Mouse (Mus musculus) right cerebral cortex, adult 18-20 months (tissue): ENCODE measurements around the gene Bcr.

Experiments used
- DNase-seq: peaks from one replicate; pipeline ENCODE4 v3.0.0; 2022; ENCODE audit warnings: mixed read lengths

Bcr gene

DNA sequence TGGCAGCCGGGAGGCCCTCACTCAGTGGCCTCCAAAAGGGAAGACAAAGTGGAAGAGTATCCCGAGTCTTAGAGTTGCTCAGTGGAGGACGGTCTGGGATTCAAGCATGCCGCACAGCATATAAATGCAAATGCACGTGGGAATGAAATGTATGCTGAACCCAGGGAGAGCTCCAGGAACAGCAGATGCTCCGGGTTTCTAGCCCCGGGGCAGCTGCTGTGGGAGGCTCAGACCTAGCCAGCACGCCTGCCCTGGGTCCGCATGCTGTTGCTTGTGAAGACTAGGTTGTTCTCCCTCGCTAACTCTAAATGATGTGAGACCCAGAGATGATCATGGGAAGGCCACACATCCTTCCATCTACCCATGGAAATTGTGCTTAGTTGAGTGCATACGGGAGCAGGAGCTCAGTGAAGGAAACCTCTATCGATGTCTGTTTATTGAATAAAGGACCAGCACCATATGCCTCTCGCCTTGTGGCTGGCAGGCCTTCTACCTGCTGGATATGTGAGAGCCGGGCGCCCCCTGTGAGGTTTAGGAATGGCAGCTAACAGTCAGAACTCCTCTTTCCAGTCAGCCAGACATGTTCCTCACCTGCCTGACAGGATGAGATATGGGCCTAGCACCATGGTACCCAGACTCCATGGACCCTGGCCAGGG, 74.6 kb downstream of the Bcr start:
- no peak for DNase-seq

DNA sequence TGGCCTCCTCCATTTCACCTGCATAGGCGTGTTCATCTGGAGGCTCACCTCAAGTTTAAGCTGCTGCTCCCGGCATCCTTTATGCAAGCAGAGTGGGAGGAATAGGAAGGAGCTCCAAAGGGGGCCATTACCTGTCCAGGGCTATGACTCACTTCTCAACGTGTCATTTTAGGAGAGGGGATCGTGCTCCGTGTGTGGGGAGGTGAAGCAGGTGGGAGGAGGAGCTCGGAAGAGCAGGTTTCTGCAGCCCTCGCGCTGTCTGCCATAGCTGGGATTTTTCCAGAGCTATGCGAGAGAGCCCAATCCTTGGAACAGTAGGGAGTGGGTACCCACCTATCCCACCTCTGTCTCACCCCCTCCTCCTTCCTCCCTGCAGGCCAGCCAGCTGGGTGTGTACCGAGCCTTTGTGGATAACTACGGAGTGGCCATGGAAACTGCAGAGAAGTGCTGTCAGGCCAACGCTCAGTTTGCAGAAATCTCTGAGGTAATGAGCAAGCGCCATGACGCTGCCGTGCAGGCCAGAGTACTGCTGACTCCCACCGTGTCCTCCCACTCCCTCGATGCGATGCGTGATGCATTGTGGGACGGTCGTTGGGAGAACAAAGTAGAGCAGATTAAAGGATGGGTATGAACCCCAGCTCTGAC, 75.2 kb downstream of the Bcr start:
- DNase-seq: peak; percentile 72

DNA sequence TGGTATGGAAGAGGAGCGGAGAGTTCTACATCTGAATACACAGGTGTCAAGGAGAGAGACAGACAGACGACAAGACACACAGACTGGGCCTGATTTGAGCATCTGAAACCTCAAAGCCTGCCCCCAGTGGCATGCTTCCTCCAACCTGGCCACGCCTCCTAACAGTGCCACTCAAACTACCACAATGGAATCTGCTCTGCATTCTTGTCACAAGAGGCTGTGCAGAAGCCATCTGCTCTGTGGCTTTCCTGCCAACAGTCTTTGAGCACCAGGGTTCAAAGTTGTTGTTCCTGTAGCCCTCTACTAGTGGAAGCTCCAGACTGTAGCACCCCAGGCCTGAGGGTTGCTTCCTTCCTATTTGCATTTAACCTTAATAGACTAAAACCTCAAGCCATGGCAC, 76.8 kb downstream of the Bcr start:
- DNase-seq: no peak

DNA sequence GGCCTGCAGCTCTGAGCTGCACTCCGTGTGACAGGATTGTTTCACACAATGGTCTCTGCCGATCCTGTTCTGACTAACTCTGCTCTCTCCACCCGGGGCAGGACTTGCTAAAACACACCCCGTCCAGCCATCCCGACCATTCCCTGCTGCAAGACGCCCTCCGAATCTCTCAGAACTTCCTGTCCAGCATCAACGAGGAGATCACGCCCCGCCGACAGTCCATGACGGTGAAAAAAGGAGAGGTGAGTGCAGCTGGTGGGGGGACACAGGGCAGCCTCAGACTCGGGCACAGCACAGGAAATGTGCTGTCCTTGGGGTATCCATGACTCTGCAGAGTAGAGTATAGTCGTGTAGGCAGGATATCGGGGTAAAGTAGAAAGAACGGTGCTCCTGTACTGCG, 84.8 kb downstream of the Bcr start:
- DNase-seq: no peak

DNA sequence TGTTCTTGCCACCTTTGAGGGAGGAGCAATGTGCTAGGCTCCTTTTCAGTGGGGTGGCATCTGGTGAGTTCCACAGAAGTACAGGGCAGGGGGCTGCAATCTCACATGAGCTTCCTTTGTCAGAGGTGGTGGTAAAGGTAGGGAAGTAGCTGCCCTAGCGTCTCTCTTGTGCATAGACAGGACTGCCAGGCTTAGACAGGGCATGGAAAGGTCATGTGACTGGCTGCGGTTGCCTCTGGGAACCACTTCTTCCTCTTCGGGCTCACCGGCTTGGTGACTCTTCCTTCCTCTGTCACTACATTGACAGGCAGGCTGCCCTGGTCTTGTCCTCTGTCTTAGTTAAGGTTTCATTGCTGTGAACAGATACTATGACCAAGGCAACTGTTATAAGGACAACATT, 85.6 kb downstream of the Bcr start:
- DNase-seq: no peak

DNA sequence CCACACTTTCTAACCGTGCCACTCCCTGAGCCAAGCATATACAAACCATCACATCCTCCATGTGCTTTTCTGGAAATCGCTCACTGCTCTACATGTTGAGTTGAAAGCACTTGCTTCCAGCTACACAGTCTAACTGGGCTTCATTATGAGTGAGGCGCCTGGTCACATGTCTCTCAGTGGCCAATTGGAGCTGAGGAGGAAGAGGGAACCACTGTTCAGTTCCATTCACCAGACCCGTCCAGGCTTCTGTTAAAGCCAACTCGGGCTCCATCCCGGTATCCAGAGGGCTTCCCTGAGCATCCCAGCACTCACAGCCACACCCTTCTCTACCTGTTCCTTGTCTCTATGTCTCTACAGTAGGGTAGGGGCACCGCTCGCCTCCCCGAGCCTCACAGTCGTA, 86.2 kb downstream of the Bcr start:
- no peak for DNase-seq

DNA sequence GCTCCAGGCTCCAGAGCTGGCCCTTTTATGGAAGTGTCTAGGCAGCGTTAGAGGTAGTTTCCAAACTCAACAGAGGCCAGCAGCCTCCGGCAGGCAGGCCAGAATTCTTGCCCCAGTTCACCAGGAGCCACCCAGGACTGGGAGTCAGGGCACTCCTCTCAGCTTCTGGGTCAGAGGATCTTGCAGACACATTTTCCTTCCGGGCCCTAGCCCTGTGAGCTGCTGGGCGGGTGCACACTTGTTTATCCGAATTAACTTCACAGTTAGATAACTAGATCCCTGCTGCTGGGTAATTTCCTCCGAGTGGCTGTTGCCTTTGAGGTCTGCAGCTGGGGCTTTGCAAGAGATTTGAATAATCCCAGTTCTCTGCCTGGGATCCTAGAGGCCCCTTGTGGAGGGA, 87.9 kb downstream of the Bcr start:
- DNase-seq: no peak

DNA sequence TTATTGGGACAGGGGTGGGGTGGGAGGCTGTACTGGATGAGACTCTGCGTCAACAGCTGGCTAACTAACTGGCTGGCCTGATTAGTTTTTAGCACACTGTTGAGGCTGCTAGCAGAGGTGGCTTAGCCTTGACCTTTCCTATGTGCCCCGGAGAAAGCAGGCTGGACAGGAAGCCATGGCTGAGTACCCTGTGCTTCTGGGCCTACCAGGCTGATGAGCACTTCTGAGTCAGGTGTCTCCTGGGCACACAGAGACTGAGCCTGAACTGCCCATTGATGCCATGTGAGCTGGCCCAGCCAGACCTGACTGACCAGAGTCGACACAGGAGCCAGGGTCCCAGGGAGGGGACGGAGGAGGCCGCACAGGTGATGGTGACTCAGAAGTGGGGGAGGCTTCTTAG, 90.0 kb downstream of the Bcr start:
- DNase-seq: no peak

DNA sequence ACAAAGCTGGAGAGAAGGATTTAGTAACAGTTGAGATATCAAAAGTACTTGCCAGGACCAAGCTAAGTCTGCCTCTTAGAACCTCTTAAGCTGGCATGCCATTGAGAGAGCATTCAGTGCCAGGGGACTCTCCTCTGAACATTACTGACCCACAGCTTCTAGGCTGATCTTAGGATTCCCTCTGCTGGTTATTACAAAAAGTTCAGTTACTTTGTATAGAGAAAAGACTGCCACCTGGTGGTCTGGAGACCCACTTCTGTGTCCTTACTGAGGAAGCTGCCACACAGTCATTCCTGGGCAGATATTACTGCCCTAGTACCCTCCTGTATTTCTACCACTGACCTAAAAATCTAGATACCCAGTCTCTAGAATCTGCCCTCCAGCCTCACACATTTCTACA, 90.9 kb downstream of the Bcr start:
- DNase-seq: peak; percentile 76

DNA sequence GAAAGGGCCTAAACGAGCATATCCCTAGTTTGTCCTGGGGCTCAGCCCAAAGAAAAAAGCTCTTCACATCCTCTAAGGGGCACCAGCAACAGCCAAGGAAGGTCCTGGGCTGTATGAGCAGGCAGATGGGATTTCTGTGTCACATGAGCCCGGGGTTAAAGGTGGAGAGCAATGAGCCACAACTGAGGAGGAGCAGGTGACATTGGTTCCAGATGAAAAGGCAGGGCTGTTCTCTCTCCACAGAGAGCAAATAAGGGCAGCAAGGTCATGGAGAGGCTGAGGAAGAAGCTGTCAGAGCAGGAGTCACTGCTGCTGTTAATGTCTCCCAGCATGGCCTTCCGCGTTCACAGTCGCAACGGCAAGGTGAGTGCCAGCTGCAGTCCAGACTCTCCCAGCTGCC, 96.4 kb downstream of the Bcr start:
- no peak for DNase-seq

DNA sequence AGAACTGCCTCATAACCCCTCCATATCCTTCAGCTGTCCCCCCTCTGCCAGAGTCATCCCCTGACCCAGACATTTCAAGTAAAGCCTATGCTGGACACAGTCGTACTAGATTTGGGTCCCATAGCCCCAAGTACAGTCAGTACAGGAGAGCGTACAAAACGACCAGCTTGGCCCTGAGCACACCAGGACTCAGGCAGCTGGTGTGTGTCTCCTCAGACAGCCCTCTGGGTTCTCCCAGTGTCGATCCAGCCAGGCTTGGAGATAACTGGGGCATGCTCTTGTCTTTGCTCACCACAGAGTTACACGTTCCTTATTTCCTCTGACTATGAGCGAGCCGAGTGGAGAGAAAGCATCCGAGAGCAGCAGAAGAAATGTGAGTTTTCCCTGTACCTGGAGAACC, 97.3 kb downstream of the Bcr start:
- DNase-seq: no peak

DNA sequence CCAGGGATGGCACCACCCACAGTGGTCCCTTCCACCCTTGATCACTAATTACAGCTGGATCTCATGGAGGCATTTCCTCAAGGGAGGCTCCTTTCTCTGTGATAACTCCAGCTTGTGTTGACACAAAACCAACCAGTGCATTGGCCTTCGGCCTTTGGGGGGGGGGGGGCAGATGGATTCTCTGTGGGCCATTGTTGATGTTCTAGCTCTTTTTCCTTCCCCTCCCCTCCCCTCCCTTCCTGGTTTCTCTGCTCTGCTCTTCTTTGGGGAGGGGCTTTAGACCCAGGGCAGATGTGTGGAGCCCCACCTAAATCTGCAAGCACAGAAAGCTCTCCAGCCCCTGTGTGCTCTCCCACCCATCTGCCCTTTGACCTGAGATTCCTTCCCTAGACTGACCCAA, 98.0 kb downstream of the Bcr start:
- no peak for DNase-seq

DNA sequence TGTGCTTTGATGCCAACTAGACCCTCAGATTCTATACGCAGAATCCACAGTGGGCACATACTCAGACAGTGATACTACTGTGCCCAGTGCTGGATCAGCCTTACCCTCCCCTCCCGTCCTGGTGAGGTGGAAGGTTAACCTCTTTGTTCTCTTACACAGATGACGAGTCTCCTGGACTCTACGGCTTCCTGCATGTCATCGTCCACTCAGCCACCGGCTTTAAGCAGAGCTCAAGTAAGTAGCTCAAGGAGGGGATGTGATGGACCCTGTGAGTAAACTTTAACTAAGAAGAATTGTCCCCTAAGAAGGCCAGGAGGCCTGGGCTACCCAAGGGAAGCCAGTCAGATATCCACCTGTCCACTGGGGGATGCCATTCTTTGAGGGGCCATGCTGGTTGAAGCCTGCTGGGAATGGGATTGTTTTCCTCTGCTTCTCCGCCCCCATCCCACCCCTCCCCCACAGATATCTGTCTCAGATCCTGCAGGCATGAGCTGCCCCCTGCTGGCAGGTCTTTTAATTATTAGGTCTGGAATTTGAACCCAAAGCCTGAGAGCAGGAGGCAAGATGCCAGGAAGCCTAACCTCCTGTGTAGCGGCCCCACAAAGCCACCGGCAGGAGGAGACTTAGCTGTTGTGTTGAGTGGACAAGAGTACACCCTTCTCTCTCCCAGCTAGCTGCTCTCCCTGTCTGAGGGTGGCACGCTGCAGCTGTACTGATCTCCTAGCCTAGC, 99.9 kb downstream of the Bcr start:
- no peak for DNase-seq

DNA sequence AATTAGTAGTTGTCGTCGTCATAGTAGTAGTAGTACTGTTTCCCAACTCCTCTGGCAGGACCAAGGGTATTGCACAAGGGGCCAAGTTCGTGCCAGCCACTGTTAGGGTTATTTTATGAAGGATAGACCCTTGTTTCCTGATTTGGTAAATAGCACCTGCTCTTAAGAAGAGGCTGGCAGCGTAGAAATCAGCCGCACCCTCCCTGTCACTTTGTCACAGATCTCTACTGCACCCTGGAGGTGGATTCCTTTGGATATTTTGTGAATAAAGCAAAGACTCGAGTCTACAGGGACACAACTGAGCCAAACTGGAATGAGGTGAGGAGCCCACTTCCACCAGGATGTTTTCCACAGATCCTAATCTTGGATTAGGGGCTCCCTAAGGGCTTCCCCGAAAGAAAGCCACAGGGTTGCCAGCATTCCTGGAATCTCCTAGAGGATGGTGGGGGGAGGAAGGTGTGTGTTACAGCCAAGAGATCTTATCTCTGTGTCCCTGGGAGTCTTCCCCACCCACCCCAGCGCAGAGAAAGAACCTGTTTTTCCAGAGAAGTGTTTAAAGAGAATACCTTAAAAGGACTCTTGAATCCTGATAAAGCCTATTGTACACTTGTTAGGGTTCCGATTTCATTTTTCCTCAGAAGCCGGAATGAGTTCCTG, 105.6 kb downstream of the Bcr start:
- no peak for DNase-seq

DNA sequence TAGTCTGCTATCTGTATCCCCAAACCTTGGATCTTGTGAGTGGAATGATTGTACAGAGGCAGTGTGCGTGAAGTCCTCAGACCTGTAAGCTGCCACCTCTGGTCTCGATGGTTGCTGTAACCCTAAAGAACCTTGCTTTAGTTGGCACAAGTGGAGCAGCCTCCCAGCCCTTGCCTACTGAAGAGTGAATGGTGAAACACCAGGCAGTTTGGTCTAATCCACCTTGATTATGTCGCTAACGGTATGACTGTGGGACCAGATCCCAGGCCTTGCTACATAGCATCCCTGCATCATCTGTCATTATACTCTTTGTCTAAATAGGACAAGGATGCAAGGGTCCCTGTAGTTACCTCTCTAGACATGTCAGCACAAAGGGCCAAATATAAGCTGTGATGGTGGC, 106.2 kb downstream of the Bcr start:
- no peak for DNase-seq

DNA sequence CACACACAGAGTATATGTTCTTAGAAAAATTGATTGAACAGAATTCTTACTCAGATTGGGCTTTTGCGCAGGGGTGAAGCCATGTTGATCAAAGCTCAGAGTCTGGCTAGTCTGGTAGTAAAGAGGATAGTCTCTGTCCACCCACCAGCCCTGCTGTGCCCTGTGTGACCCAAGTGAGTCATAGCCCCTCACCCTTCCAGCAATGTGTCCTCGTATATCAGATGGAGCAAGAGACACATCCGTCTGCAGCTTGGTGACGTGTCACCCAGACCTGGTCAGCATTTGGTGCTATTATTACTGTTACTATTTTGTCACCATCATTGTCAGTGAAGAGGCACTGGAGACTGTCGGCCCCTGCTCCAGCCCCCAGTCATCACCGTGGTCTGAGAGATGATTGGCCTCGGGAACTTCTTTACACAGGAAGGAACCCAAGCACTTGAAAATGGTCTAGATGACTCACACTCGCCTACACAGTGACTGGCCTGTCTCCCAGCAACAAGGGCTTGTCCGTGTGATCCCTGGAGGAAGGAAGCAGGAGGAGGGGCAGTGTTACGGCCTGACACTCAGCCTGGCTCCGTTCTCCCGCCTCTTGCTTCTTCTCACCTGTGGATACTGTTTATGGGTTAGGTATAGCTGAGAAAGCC, 109.9 kb downstream of the Bcr start:
- DNase-seq: peak; percentile 45

DNA sequence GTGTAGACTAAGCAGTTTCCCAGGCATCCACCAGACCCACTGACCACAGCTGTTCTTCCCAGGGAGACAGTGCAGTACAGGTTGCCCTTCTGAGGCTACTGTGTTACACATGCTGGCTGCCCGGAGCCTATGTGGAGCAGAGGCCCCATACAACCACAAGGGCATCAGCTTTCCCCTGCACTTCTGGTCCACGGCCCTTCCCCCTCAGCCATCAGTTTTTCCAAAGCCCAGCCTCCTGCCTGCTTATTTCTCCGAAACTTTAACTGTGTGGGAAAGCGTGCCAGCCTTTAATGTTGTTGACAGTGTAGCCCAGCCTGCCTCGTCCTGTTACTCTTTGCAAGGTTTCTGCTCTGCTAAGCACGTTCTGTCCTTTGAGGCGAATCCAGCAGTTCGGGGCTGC, 112.7 kb downstream of the Bcr start:
- no peak for DNase-seq

DNA sequence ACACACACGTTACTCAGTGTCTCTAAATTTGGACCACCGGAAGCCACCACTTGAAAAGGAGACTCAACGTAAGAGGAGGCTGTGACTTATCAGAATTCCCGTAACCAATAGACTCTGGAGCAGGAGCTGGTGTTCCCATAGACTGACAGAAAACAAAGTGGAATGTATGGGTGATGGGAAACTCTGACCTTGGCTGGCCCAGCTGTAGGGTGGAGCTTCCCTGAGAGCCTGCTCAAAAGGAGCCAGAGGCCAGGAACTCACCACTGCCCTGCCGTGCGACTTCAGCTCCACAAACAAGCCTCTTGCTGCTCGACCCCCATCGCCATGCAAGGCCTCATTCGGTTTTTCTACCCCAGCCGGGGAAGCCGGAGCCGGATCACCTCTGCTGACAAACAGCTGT, 113.3 kb downstream of the Bcr start:
- no peak for DNase-seq

DNA sequence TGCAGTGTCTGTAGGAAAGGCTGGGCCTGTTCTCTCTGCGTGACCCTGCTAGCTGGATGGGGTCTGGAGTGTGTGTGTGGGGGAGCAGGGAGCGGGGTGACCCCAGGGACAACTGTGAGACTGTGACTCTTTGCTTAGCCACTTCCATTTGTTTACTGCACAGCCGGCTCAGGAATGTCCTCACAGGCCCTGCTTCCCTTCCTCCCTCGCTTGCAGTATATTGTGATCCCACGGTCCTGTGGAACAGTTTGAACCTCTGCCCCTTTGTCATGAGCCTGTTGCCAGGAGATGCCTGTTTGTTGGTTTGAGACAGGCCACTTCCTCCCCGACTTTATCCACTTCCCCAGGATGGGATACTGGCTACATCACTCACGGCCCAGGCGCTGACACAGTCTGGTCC, 116.1 kb downstream of the Bcr start:
- DNase-seq: no peak

DNA sequence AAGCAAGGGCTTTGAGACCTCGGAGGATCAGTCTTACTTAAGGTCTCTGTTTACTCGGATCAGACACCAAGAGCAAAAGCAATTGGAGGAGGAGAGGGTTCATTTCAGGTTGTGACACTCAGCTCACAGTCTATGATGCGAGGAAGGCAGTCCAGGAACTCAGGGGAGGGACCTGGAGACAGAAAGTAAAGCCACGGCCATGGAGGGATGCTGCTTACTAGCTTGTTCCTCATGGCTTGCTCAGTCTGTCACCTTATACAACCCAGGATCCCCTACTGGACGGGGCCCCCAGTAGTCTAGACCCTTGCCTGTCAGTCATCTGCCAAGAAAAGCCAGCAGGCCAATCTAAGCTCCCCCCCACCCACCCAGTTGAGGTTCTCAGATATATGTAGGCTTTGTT, 118.5 kb downstream of the Bcr start:
- DNase-seq: no peak

DNA sequence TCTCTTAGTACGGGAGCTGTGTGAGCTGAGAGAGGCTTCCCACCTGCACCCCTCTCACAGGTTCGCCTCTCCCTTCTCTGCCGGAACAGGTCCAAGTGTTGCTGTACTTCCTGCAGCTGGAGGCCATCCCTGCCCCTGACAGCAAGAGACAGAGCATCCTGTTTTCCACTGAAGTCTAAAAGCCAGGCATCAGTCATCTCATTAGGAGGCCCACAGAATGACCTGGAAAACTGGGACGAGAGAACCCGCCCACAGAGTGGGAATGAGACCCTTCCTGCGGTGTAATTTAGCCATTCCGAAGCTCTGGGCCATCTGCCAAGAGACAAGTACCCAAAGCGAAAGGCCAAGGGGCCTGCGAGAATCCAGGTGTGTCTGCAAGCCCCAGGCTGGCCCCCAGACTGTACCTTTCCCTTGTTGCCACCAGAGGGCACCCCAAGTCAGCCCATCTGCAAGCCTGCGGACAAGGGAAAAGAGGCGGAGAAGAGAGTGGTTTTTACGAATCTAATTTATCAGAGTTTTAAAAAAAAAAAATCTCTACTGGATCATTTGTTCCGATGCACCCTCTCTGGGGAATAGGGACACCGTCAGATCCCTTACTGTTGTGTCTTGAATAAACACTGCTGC, 121.9 kb downstream of the Bcr start:
- DNase-seq: peak; percentile 71

DNA sequence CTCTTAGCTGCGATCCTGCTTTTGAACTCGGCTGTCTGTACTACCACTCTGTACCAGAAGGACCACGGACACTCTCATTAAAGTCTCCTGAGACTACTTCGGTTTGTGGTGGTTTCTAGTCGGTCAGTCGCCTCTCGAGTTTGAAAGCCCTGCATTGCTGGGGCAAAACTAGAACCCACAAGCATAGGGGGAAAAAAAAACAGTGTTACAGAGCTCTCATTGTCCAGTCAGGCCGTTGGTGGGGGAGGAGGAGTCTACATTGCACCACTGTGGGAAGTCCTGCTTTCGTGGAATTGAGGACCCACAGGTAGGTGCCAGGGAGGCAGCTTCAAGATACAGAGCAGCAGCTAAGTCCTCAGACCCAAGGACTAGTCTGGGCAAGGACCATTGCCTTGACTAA, 124.4 kb downstream of the Bcr start:
- DNase-seq: no peak

DNA sequence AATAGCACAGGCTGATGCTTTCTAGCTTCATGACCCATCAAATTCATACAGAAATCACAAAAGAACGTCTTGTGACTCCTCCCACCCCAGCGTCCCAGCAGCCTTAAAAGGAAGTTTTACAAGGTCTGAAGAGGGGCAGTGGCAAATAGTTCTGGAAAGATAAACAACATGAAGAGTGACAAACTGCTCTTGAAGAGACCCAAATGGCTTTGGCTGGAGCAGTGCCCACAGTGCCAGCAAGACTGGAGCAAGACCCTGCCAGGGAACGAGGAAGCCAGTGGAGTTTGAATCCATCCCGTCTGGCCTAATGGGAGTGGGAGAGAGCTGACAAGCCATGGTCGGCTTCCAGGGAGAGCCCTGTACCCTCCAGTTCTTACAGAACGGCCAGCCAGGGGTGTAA, 126.2 kb downstream of the Bcr start:
- no peak for DNase-seq
